Mouse (Mus musculus): Measurements from ENCODE around the gene Nsdhl. TPM values are rescaled to one million over a fixed set of nuclear protein-coding genes. Genes with fewer than 3 reads are reported as not detected.

The Nsdhl gene
- polyA plus RNA-seq, 2 experiments, result 23.9 to 26.7 TPM

- no peak for TF ChIP-seq POLR2A (IDR thresholded peaks at IDR 0.05; ENCODE audit: borderline replicate concordance, extremely low read depth, insufficient read depth, insufficient read length)
- Histone ChIP-seq H3K27ac (replicated peaks; ENCODE audit: low read depth, low read length) (no peak overlapping the region), H3K36me3 (ENCODE audit: control insufficient read depth, insufficient read depth, low read length) (no peaks in the 10 kb centered on the region), H3K9ac (ENCODE audit: low read depth, low read length, severe bottlenecking) (no peak overlapping the region), H3K9me3 (ENCODE audit: control insufficient read depth, low read length) (no peaks in the 10 kb centered on the region), H3K4me3 (replicated peaks; ENCODE audit: low read length) (no peak overlapping the region), H3K4me2 (replicated peaks; ENCODE audit: low read depth, low read length, severe bottlenecking) (no peak overlapping the region), H3K4me1 (ENCODE audit: control insufficient read depth, insufficient read depth, low read length) (no peaks in the 10 kb centered on the region), H3K27me3 (ENCODE audit: control insufficient read depth, insufficient read depth, low read length) (no peaks in the 10 kb centered on the region)
- DNase-seq (ENCODE audit: low spot score) (peak; percentile 54), ATAC-seq (ENCODE audit: low FRiP score, low read depth) (peak; percentile 47)
- WGBS, result 18% methylated on average over 2 of the region's 2 CpGs
These were observed 10.0 kb upstream of the Nsdhl start for GRCm38 (mm10) chrX:72908404-72908741.

GRCm38 (mm10) chrX:72911611-72912010 lies 6.7 kb upstream of the Nsdhl start:
- no peak overlapping the region for H3K9ac ChIP-seq (ENCODE audit: low read depth, low read length, severe bottlenecking)
- no peaks in the 10 kb centered on the region for H3K4me1 ChIP-seq (ENCODE audit: control insufficient read depth, insufficient read depth, low read length)
- H3K27ac ChIP-seq (replicated peaks; ENCODE audit: low read depth, low read length), result no peak overlapping the region
- no peaks in the 10 kb centered on the region for H3K27me3 ChIP-seq (ENCODE audit: control insufficient read depth, insufficient read depth, low read length)
- H3K9me3 ChIP-seq (ENCODE audit: control insufficient read depth, low read length), result no peaks in the 10 kb centered on the region
- 83% methylated on average over 1 of the region's 1 CpGs for WGBS
- ATAC-seq (ENCODE audit: low FRiP score, low read depth), result no peak
- TF ChIP-seq POLR2A (IDR thresholded peaks at IDR 0.05; ENCODE audit: borderline replicate concordance, extremely low read depth, insufficient read depth, insufficient read length), result no peak
- DNase-seq (ENCODE audit: low spot score), result no peak
- no peak overlapping the region for H3K4me3 ChIP-seq (replicated peaks; ENCODE audit: low read length)
- no peak overlapping the region for H3K4me2 ChIP-seq (replicated peaks; ENCODE audit: low read depth, low read length, severe bottlenecking)
- no peaks in the 10 kb centered on the region for H3K36me3 ChIP-seq (ENCODE audit: control insufficient read depth, insufficient read depth, low read length)

GRCm38 (mm10) chrX:72918682-72919059 lies 314 bp downstream of the Nsdhl start:
- 24% methylated on average over 6 of the region's 6 CpGs for WGBS
- Histone ChIP-seq H3K36me3 (ENCODE audit: control insufficient read depth, insufficient read depth, low read length) (no peaks in the 10 kb centered on the region), H3K4me3 (replicated peaks; ENCODE audit: low read length) (peak overlapping the region; percentile 53), H3K4me1 (ENCODE audit: control insufficient read depth, insufficient read depth, low read length) (no peaks in the 10 kb centered on the region), H3K27me3 (ENCODE audit: control insufficient read depth, insufficient read depth, low read length) (no peaks in the 10 kb centered on the region), H3K9me3 (ENCODE audit: control insufficient read depth, low read length) (no peaks in the 10 kb centered on the region), H3K4me2 (replicated peaks; ENCODE audit: low read depth, low read length, severe bottlenecking) (peak overlapping the region; percentile 52), H3K27ac (replicated peaks; ENCODE audit: low read depth, low read length) (no peak overlapping the region), H3K9ac (ENCODE audit: low read depth, low read length, severe bottlenecking) (peak overlapping the region; percentile 48)
- DNase-seq (ENCODE audit: low spot score) (no peak), ATAC-seq (ENCODE audit: low FRiP score, low read depth) (no peak)
- no peak for TF ChIP-seq POLR2A (IDR thresholded peaks at IDR 0.05; ENCODE audit: borderline replicate concordance, extremely low read depth, insufficient read depth, insufficient read length)

GRCm38 (mm10) chrX:72921391-72921790 lies 3.0 kb downstream of the Nsdhl start:
- Histone ChIP-seq H3K27ac (replicated peaks; ENCODE audit: low read depth, low read length) (no peak overlapping the region), H3K36me3 (ENCODE audit: control insufficient read depth, insufficient read depth, low read length) (no peaks in the 10 kb centered on the region), H3K4me1 (ENCODE audit: control insufficient read depth, insufficient read depth, low read length) (no peaks in the 10 kb centered on the region), H3K9me3 (ENCODE audit: control insufficient read depth, low read length) (no peaks in the 10 kb centered on the region), H3K9ac (ENCODE audit: low read depth, low read length, severe bottlenecking) (no peak overlapping the region), H3K27me3 (ENCODE audit: control insufficient read depth, insufficient read depth, low read length) (no peaks in the 10 kb centered on the region), H3K4me2 (replicated peaks; ENCODE audit: low read depth, low read length, severe bottlenecking) (no peak overlapping the region), H3K4me3 (replicated peaks; ENCODE audit: low read length) (no peak overlapping the region)
- ATAC-seq (ENCODE audit: low FRiP score, low read depth) (no peak), DNase-seq (ENCODE audit: low spot score) (no peak)
- TF ChIP-seq POLR2A (IDR thresholded peaks at IDR 0.05; ENCODE audit: borderline replicate concordance, extremely low read depth, insufficient read depth, insufficient read length), result no peak
- WGBS, result 86% methylated on average over 2 of the region's 2 CpGs

- Histone ChIP-seq H3K36me3 (ENCODE audit: control insufficient read depth, insufficient read depth, low read length) (no peaks in the 10 kb centered on the region), H3K9ac (ENCODE audit: low read depth, low read length, severe bottlenecking) (no peak overlapping the region), H3K4me2 (replicated peaks; ENCODE audit: low read depth, low read length, severe bottlenecking) (no peak overlapping the region)
These were observed 35.1 kb downstream of the Nsdhl start for GRCm38 (mm10) chrX:72953464-72953863.

GRCm38 (mm10) chrX:72956486-72956885 lies 38.1 kb downstream of the Nsdhl start:
- H3K4me3 ChIP-seq (replicated peaks; ENCODE audit: low read length), result no peak overlapping the region
- H3K9me3 ChIP-seq (ENCODE audit: control insufficient read depth, low read length), result no peaks in the 10 kb centered on the region
- no peak overlapping the region for H3K4me2 ChIP-seq (replicated peaks; ENCODE audit: low read depth, low read length, severe bottlenecking)
- H3K36me3 ChIP-seq (ENCODE audit: control insufficient read depth, insufficient read depth, low read length), result no peaks in the 10 kb centered on the region
- no peak overlapping the region for H3K27ac ChIP-seq (replicated peaks; ENCODE audit: low read depth, low read length)
- 68% methylated on average over 4 of the region's 4 CpGs for WGBS
- H3K9ac ChIP-seq (ENCODE audit: low read depth, low read length, severe bottlenecking), result no peak overlapping the region
- no peaks in the 10 kb centered on the region for H3K27me3 ChIP-seq (ENCODE audit: control insufficient read depth, insufficient read depth, low read length)
- ATAC-seq (ENCODE audit: low FRiP score, low read depth) (no peak), DNase-seq (ENCODE audit: low spot score) (no peak)
- TF ChIP-seq POLR2A (IDR thresholded peaks at IDR 0.05; ENCODE audit: borderline replicate concordance, extremely low read depth, insufficient read depth, insufficient read length), result no peak
- H3K4me1 ChIP-seq (ENCODE audit: control insufficient read depth, insufficient read depth, low read length), result no peaks in the 10 kb centered on the region

More at GRCm38 (mm10) chrX:72953464-72953863, 35.1 kb downstream of the Nsdhl start:
- DNase-seq (ENCODE audit: low spot score) (no peak), ATAC-seq (ENCODE audit: low FRiP score, low read depth) (no peak)
- H3K27ac ChIP-seq (replicated peaks; ENCODE audit: low read depth, low read length), result no peak overlapping the region
- no peaks in the 10 kb centered on the region for H3K9me3 ChIP-seq (ENCODE audit: control insufficient read depth, low read length)
- H3K27me3 ChIP-seq (ENCODE audit: control insufficient read depth, insufficient read depth, low read length), result no peaks in the 10 kb centered on the region
- 82% methylated on average over 4 of the region's 4 CpGs for WGBS
- no peaks in the 10 kb centered on the region for H3K4me1 ChIP-seq (ENCODE audit: control insufficient read depth, insufficient read depth, low read length)
- TF ChIP-seq POLR2A (IDR thresholded peaks at IDR 0.05; ENCODE audit: borderline replicate concordance, extremely low read depth, insufficient read depth, insufficient read length), result no peak
- H3K4me3 ChIP-seq (replicated peaks; ENCODE audit: low read length), result no peak overlapping the region

Measured in limb, embryonic 14.5 days (tissue).